Mouse (Mus musculus) adipose tissue, adult 10 weeks (tissue): ENCODE results near the gene Iffo2. TPM values are rescaled to one million over a fixed set of nuclear protein-coding genes. Genes with fewer than 3 reads are reported as not detected.

Experiments used
- polyA plus RNA-seq: library from polyadenylated mRNA; stranded (reverse); fragments of 350-450 nt; fragmentation: Illumina TruSeq; extraction: RNeasy Lipid Tissue Mini Kit (QIAGEN cat#74804); gene quantifications from one replicate; pipeline ENCODE4 v1.2.3, GENCODE M21; 2014; ENCODE audit warnings: low read depth, low replicate concordance

Iffo2 gene
- polyA plus RNA-seq: 8.4 TPM

DNA sequence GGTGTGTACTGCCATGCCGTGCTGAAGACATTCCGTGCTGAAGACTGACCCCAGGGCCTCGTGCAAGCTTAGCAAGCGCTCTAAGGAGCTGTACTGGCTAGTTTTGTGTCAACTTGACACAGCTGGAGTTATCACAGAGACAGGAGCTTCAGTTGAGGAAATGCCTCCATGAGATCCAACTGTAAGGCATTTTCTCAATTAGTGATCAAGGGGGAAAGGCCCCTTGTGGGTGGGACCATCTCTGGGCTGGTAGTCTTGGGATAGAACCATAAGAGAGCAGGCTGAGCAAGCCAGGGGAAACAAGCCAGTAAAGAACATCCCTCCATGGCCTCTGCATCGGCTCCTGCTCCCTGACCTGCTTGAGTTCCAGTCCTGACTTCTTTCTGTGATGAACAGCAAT is at the start of gene Iffo2:
Gene Iffo2 (plus strand): TSS at position 301 of the 400 bp plus-strand sequence.

GRCm38 (mm10) chr4:139602357-139603244 is 72.3 kb downstream of the Iffo2 start, which contains the start of gene Gm21969:
TSS of gene Gm21969 (plus strand) at chr4:139603186.

DNA sequence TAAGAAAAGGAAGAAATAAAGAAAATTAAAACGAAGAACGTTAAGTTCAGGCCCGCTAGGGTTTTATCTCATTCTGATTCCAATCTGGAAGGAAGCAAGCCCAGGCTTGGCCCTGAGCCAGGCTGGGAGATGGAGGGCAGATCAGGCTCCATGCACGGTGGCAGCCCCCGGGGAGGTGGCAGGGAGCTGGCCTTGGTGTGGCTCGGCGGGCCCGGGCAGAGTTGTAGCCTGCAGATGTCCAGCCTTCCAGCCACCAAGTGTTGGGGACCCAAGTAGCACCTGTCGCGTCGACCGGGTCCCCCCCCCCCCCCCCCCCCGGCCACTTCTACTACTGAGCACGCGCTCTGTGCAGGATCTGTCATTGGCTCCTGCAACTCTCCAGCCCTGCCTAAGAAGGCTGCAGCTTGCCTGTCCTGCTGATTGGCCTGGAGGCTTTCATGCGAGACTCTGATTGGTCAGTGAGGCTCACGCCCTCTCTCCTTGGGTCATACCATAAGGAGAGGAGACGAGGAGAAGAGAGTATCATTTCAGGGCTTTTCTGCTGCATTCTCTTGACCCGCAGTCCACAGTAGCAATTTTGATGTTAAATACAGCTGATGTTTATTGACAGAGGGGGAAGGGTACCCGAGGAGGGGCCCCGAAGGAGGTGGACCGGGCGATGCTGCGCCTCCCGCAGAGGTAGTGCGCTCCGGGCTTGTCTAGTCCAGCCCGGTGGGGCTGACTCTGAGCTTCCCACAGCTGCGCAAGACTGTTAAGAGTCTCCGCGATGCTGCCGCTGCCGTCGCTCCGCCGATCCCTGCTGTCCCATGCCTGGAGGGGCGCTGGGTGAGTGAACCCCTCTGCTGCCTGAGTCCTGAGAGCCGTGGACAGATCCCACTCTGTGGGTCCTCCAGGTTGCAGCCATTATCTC is 92.3 kb downstream of the Iffo2 start, which contains the start of gene Aldh4a1:
Gene Aldh4a1 (plus strand): TSS at position 494 of the 910 bp plus-strand sequence.

DNA sequence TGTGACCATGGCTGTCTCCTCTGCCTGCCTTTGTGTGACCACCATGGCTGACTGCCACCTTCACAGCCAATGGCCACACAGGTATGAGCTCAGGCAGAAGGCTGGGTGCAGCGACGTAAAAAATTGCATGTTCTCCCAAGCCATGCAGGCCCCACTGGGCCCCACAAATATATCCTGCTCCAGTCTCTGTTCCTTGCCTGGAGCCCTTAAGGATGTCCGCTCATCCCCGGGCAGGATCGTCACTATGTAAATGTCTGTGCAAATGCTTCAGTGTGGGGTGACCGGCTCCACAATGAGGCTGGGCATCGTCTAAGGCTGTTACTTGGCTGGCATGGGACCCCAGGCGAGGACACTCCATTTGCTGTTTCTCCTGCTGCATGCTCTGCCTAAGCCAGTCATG is 122.9 kb downstream of the Iffo2 start, which contains the start of gene Tas1r2:
Gene Tas1r2 (plus strand): TSS at position 301 of the 400 bp plus-strand sequence.

Other genes with a start within 250 kb of the Iffo2 start
- gene Pqlc2, start 219.8 kb upstream of the Iffo2 start, polyA plus RNA-seq: 18.8 TPM
- 159 TPM for gene Akr7a5, start 219.8 kb upstream of the Iffo2 start, polyA plus RNA-seq
- 34.8 TPM for gene Mrto4, start 178.0 kb upstream of the Iffo2 start, polyA plus RNA-seq
- 18.3 TPM for gene Emc1, start 178.0 kb upstream of the Iffo2 start, polyA plus RNA-seq
- gene Ubr4, start 177.9 kb upstream of the Iffo2 start, polyA plus RNA-seq: 113 TPM
- gene Gm21969, start 72.6 kb downstream of the Iffo2 start, polyA plus RNA-seq: not detected
- 40.9 TPM for gene Aldh4a1, start 92.3 kb downstream of the Iffo2 start, polyA plus RNA-seq
- not detected for gene Tas1r2, start 123.0 kb downstream of the Iffo2 start, polyA plus RNA-seq